Mouse (Mus musculus) heart, adult 9 months (tissue): ENCODE data around the gene Angptl1.

ENCODE experiments used
- DNase-seq, 2 experiments: peaks; one replicate each; pipeline ENCODE4 v3.0.0; 2022; ENCODE audit warnings: low spot score in 2 of 2

Gene Angptl1

GRCm38 (mm10) chr1:156838177-156838576 is at the start of gene Angptl1:
TSS of gene Angptl1 (plus strand) at chr1:156838562.
- no peak for DNase-seq

- no peak for DNase-seq
Observed at GRCm38 (mm10) chr1:156789844-156790490, 48.4 kb upstream of the Angptl1 start.

- DNase-seq, result peak; percentile 29 to 52
Observed at GRCm38 (mm10) chr1:156796251-156796650, 42.1 kb upstream of the Angptl1 start.

GRCm38 (mm10) chr1:156801276-156801675 is 37.1 kb upstream of the Angptl1 start:
- no peak for DNase-seq

GRCm38 (mm10) chr1:156808332-156808731 is 30.0 kb upstream of the Angptl1 start:
- no peak for DNase-seq

GRCm38 (mm10) chr1:156811928-156812327 is 26.4 kb upstream of the Angptl1 start:
- no peak for DNase-seq

GRCm38 (mm10) chr1:156812716-156813115 is 25.6 kb upstream of the Angptl1 start:
- no peak for DNase-seq

- DNase-seq, result no peak
Observed at GRCm38 (mm10) chr1:156813485-156813884, 24.9 kb upstream of the Angptl1 start.

- DNase-seq, result no peak
Observed at GRCm38 (mm10) chr1:156819236-156819635, 19.1 kb upstream of the Angptl1 start.

- peak; percentile 58 to 68 for DNase-seq
Observed at GRCm38 (mm10) chr1:156838695-156839094, 333 bp downstream of the Angptl1 start.

- no peak for DNase-seq
Observed at GRCm38 (mm10) chr1:156841625-156842339, 3.4 kb downstream of the Angptl1 start.

- no peak for DNase-seq
Observed at GRCm38 (mm10) chr1:156847098-156847497, 8.7 kb downstream of the Angptl1 start.

GRCm38 (mm10) chr1:156852409-156852808 is 14.0 kb downstream of the Angptl1 start:
- DNase-seq, result no peak

- no peak for DNase-seq
Observed at GRCm38 (mm10) chr1:156852872-156853271, 14.5 kb downstream of the Angptl1 start.

GRCm38 (mm10) chr1:156854558-156854957 is 16.2 kb downstream of the Angptl1 start:
- DNase-seq, result no peak

GRCm38 (mm10) chr1:156856666-156857065 is 18.3 kb downstream of the Angptl1 start:
- DNase-seq, result no peak

- DNase-seq, result no peak
Observed at GRCm38 (mm10) chr1:156859156-156859555, 20.8 kb downstream of the Angptl1 start.

GRCm38 (mm10) chr1:156859711-156860250 is 21.4 kb downstream of the Angptl1 start:
- DNase-seq, result no peak

- DNase-seq, result no peak
Observed at GRCm38 (mm10) chr1:156860266-156860665, 21.9 kb downstream of the Angptl1 start.

GRCm38 (mm10) chr1:156861475-156862043 is 23.2 kb downstream of the Angptl1 start:
- no peak for DNase-seq

GRCm38 (mm10) chr1:156863726-156864125 is 25.4 kb downstream of the Angptl1 start:
- DNase-seq, result no peak

- DNase-seq, result no peak
Observed at GRCm38 (mm10) chr1:156864240-156864639, 25.9 kb downstream of the Angptl1 start.

- no peak for DNase-seq
Observed at GRCm38 (mm10) chr1:156870028-156870427, 31.7 kb downstream of the Angptl1 start.
